Mouse (Mus musculus) heart, postnatal 25 days (tissue): ENCODE data around the gene Pnp. TPM values are rescaled to one million over a fixed set of nuclear protein-coding genes. Genes with fewer than 3 reads are reported as not detected.
"Not testable (repeated sequence)": the region's sequence is repeated elsewhere in the genome, so short reads cannot be mapped to it uniquely, and the experiment has no call there.

Source experiments
- DNase-seq: peaks from one replicate; pipeline ENCODE4 v3.0.0; 2022; ENCODE audit warnings: low spot score
- intact Hi-C: fragments of 180-260 bp; cut with DNase I; formaldehyde crosslinking; loops from one replicate; pipeline ENCODE4 v1.15.1; 2025
- total RNA-seq, 2 experiments: library from RNA; stranded (reverse); gene quantifications; 2 replicates each; pipeline ENCODE4 v1.2.3; 2021

Gene Pnp
- total RNA-seq, 2 experiments from 2014 or later = 12.2 to 13.5 TPM

DNA sequence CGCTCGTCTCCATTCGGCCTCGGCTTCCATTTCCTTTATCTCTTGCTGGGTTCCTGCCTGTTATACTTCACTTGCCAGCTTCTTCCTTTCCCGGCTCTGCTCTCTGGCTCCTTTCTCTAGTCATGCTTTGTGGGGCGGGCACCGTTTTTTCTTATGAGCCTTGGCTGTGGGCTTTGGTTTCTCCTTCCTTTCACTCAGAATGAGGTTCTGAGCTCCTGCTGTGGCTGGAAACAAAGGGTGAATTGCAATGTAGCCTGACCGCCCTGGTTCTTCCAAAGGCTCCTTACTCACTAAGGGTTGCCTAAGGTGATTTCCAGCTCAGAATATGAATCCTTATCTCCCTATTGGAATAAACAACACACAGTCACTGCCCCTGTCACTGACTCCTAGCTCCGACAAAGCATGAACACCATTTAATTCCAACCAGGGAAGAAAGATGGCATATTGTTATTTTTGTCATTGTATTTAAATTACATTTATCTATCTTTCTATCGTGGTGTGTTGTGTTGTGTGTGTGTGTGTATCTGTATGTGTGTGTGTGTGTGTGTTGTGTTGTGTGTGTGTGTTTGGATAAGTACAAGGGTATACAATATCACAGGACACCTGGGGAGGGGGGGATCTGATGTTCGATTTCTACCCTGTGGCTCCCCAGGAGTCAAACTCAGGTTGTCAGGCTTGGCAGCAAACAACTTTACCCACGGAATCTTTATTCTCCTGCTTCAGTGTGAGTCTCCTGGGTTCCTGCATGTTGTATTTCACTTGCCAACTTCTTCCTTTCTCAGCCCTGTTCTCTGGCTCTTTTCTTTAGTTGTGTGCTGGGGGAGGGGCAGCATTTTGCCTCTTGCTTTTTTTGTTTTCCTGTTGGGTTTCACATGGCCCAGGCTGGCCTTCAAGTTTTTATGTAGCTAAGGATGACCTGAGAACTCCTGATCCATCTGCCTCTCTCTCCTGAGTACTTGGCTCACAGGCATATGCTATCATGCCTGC, 39.0 kb downstream of the Pnp start:
- intact Hi-C loops = loop anchor here (5.0 kb wide), 1 partner anchor 37 kb away; the partner anchor contains the start of gene Rnase10
- DNase-seq = no peak

GRCm38 (mm10) chr14:50970822-50971221, 39.9 kb downstream of the Pnp start:
- intact Hi-C loops = loop anchor here (5.0 kb wide), 1 partner anchor 36 kb away; the partner anchor contains the start of gene Rnase10
- no peak for DNase-seq

GRCm38 (mm10) chr14:50973054-50973453, 42.2 kb downstream of the Pnp start:
- DNase-seq = not testable (repeated sequence)
- intact Hi-C loops = loop anchor here (5.0 kb wide), 1 partner anchor 34 kb away; the partner anchor contains the start of gene Rnase10

- intact Hi-C loops = loop anchor here (5.0 kb wide), 1 partner anchor 34 kb away; the partner anchor contains the start of gene Rnase10
- no peak for DNase-seq
Observed at GRCm38 (mm10) chr14:50973700-50974099, 42.8 kb downstream of the Pnp start.

- DNase-seq = no peak
- intact Hi-C loops = loop anchor here (5.0 kb wide), 2 partner anchors 43 to 52 kb away; partner anchors contain the start of genes Pip4p1 and Pnp
Observed at GRCm38 (mm10) chr14:50975001-50975400, 44.1 kb downstream of the Pnp start.

DNA sequence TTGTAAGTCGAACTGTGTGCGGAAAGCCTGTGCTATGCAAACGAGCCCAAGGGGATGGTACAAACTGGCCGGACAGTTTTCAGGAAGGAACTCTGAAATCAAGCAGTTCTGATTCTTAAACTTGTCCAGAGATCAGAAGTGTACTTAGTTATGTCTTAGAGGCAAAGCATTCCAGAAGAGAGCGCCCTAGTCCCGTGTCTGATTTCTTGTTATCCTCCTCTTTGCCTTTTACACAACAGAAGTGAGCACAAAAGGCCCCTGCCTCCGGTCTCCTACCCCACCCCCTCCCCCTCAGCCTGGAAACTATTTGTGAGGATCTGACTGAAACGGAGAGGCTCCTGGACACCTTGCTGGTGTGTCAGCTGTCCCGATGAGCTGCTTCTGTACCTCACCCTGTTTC, 45.8 kb downstream of the Pnp start:
- DNase-seq = no peak
- intact Hi-C loops = loop anchor here (1.0 to 5.0 kb wide), 3 partner anchors 44 to 87 kb away; partner anchors contain the start of genes Pip4p1 and Pnp

DNA sequence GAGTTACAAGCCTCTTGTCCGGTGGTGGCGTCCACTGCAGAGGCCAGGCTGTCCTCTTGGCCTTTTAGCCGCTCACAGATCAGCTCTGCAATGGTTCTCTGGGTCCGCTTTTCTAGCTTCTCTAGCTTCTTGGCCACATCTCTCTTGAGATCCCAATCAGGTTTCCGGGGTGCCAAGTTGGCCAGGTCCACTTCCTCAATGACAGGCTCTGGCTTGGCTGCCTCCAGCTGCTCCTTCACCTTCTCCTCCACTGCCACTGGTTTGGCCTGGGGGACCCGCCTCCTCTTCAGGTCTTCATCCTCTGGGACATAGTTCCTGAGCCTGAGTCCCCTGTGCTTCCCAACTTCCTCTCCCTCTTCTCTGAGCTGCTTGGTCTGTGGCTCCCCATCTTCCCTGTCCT, 47.6 kb downstream of the Pnp start:
- DNase-seq = not testable (repeated sequence)
- intact Hi-C loops = loop anchor here (5.0 kb wide), 2 partner anchors 46 to 49 kb away; partner anchors contain the start of genes Pip4p1 and Pnp

DNA sequence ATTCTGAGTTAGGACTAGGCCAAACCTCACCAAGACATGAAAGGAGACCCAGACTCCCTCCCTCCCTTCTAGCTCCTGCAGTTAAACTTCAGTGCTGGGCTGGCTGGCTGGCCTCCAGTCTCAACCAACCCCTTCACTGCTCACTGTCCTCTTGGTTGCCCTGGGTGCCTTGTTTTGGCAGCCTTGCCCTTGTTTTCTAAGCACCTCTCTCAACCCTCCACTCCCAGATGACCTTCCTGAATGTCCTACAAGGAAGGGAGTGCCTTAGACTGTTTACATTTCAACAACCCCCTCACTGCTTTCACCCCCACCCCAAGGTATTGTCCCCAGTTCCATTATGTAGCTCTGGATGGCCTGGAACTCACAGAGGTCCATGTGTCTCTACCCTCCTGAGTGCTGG, 48.7 kb downstream of the Pnp start:
- intact Hi-C loops = loop anchor here (5.0 kb wide), 2 partner anchors 47 to 48 kb away; partner anchors contain the start of genes Pip4p1 and Pnp
- no peak for DNase-seq

DNA sequence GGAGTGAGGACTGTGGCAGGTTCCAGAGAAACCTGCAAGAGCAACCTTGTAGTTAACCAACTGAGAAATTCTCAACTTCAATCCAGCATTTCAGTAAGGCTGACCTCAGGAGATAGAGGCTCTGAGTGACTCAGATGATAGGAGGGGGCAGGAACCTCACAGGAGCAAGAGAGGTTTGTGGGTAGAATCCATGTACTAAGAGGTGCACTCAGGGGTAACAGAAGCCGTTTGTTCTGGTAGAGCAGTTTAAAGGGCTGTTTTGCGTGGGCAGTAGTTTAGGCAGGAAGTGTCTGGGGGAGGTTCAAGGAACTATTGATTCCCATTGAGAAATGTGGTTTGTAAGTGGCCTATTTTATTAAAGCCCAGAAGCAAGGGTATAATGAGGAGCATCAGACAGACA, 50.3 kb downstream of the Pnp start:
- no peak for DNase-seq
- intact Hi-C loops = no loop called here

- no peak for DNase-seq
- intact Hi-C loops = loop anchor here (2.0 kb wide), 1 partner anchor 15 kb away; no protein-coding TSS in a partner anchor
Observed at GRCm38 (mm10) chr14:50981837-50982236, 51.0 kb downstream of the Pnp start.

- intact Hi-C loops = no loop called here
- DNase-seq = no peak
Observed at GRCm38 (mm10) chr14:50987668-50988067, 56.8 kb downstream of the Pnp start.

DNA sequence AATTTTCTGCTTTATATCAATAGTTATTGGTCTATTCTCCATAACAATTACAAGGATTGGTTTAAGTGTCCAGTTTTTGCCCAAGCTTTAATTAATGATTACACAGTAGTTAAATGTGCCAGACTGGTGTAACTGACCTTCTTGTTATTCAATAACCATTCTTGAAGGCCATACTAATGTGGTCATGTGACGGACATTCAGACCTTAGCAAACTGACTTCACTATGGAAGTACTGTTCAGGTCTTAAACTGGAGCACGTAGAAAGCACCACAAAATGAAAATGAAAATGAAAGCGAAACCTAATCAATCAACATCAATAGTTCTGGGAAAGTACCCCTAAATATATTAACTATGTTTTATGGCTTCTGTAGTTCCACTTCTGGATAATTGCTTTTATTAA, 60.2 kb downstream of the Pnp start:
- intact Hi-C loops = no loop called here
- DNase-seq = no peak

DNA sequence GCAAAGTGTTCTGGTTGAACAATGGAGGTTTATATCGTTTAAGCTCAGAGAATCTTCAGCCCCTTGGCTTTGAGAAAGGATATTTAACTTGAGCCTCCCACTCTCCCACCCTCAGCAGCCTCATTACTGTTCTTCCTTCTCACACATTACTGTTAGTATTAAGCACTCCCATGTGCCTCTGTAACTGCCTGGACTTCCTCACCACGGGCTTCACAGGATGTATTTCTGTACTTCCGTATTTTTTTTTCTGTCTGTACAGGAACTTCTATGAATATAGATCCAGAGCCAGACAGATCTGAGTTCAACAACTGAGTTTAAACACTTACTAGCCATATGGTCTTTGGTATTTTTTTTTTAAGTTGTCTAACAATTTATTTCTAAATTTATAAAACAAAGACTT, 66.2 kb downstream of the Pnp start:
- intact Hi-C loops = loop anchor here (2.0 kb wide), 1 partner anchor 14 kb away; no protein-coding TSS in a partner anchor
- no peak for DNase-seq

DNA sequence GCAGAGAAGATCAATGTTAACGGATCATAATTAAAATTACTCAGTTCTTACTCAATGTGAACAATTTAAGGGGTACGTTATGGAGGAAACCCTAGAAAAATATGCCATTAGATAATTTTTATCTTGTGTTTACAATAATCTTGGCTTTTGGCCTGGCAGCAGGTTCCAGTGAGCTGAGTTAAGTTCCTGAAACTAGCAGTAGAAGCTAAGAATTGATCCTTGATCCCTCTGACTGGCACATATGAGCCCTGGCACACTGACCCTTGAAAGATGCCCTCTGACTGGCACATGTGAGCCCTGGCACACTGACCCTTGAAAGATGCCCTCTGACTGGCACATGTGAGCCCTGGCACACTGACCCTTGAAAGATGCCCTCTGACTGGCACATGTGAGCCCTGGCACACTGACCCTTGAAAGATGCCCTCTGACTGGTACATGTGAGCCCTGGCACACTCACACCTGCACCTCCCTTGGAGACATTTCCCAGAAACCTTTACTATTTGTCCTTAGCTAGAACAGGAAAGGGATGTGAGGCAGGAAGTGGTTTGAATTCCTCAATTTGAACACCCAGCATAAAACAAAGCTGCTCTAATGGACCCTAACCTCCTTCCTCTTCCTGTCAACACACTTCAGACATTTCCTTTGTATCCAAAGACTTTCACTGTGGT, 67.3 kb downstream of the Pnp start:
- intact Hi-C loops = loop anchor here (2.0 kb wide), 1 partner anchor 15 kb away; no protein-coding TSS in a partner anchor
- DNase-seq = no peak

GRCm38 (mm10) chr14:51007152-51007801, 76.4 kb downstream of the Pnp start, which contains the start of gene Rnase10:
TSS of gene Rnase10 (plus strand) at chr14:51007751.
- DNase-seq = no peak
- intact Hi-C loops = loop anchor here (5.0 kb wide), 1 partner anchor 35 kb away; no protein-coding TSS in a partner anchor

- DNase-seq = peak; percentile 76
- intact Hi-C loops = loop anchor here (5.0 kb wide), 1 partner anchor 36 kb away; no protein-coding TSS in a partner anchor
Observed at GRCm38 (mm10) chr14:51007914-51008713, 77.2 kb downstream of the Pnp start.

DNA sequence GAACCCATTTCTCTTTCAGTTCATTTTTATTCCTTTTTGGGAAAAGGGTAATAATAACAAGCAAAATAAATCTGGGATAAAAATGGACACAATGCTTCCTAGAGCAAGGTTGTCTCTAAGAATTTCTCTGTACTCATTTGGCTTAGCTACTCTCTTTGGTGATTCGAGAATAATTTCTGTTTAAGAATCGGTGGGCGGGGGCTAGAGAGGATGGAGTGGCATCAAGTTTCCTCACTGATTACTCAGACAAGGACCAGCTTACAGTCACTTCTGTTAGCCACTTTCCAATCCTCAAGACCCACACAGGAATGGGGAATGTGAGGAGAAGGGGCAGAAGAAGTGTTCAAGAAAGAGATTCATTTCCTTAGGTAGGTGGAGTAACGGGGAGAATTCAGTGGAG, 77.9 kb downstream of the Pnp start:
- DNase-seq = no peak
- intact Hi-C loops = loop anchor here (5.0 kb wide), 1 partner anchor 36 kb away; no protein-coding TSS in a partner anchor

DNA sequence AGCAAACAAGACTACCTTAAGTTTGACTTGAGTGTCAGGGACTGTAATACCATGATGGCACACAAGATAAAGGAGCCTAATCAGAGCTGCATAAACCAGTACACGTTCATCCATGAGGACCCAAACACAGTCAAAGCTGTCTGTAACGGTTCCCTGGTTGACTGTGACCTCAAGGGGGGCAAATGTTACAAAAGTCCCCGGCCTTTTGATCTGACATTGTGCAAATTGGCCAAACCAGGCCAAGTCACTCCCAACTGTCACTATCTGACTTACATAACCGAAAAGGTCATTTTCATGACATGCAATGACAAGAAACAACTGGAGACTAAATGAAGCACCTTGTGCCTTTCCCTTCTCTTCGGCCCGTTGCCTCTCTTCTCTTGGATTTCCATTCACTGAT, 78.7 kb downstream of the Pnp start:
- DNase-seq = no peak
- intact Hi-C loops = loop anchor here (5.0 kb wide), 1 partner anchor 37 kb away; no protein-coding TSS in a partner anchor
